Mouse (Mus musculus): ENCODE results near the gene Xylt2. TPM values are rescaled to one million over a fixed set of nuclear protein-coding genes. Genes with fewer than 3 reads are reported as not detected.

Xylt2 gene
- 12.6 and 13.4 TPM in 2 replicates for polyA plus RNA-seq (2012)

GRCm38 (mm10) chr11:94676754-94677606, at the start of gene Xylt2:
Xylt2 (minus strand) TSS chr11:94677515.
- no peak for TF ChIP-seq GATA1 (IDR thresholded peaks at IDR 0.05; ENCODE audit: low read length)

- no peak for TF ChIP-seq GATA1 (IDR thresholded peaks at IDR 0.05; ENCODE audit: low read length)
Measured at GRCm38 (mm10) chr11:94719216-94719615, 41.9 kb upstream of the Xylt2 start.

GRCm38 (mm10) chr11:94718113-94718909, 41.0 kb upstream of the Xylt2 start:
- TF ChIP-seq GATA1 (IDR thresholded peaks at IDR 0.05; ENCODE audit: low read length): no peak

GRCm38 (mm10) chr11:94717239-94717638, 39.9 kb upstream of the Xylt2 start:
- no peak for TF ChIP-seq GATA1 (IDR thresholded peaks at IDR 0.05; ENCODE audit: low read length)

- no peak for TF ChIP-seq GATA1 (IDR thresholded peaks at IDR 0.05; ENCODE audit: low read length)
Measured at GRCm38 (mm10) chr11:94716754-94717153, 39.4 kb upstream of the Xylt2 start.

- no peak for TF ChIP-seq GATA1 (IDR thresholded peaks at IDR 0.05; ENCODE audit: low read length)
Measured at GRCm38 (mm10) chr11:94715622-94716021, 38.3 kb upstream of the Xylt2 start.

GRCm38 (mm10) chr11:94713246-94713860, 36.0 kb upstream of the Xylt2 start:
- TF ChIP-seq GATA1 (IDR thresholded peaks at IDR 0.05; ENCODE audit: low read length): no peak

- no peak for TF ChIP-seq GATA1 (IDR thresholded peaks at IDR 0.05; ENCODE audit: low read length)
Measured at GRCm38 (mm10) chr11:94704472-94704871, 27.2 kb upstream of the Xylt2 start, which contains the start of gene Gm11541. Gm11541 (minus strand) TSS chr11:94704499.

- TF ChIP-seq GATA1 (IDR thresholded peaks at IDR 0.05; ENCODE audit: low read length): no peak
Measured at GRCm38 (mm10) chr11:94704020-94704419, 26.7 kb upstream of the Xylt2 start.

- TF ChIP-seq GATA1 (IDR thresholded peaks at IDR 0.05; ENCODE audit: low read length): no peak
Measured at GRCm38 (mm10) chr11:94702216-94702610, 24.9 kb upstream of the Xylt2 start.

GRCm38 (mm10) chr11:94701401-94702215, 24.3 kb upstream of the Xylt2 start:
- TF ChIP-seq GATA1 (IDR thresholded peaks at IDR 0.05; ENCODE audit: low read length): no peak

- no peak for TF ChIP-seq GATA1 (IDR thresholded peaks at IDR 0.05; ENCODE audit: low read length)
Measured at GRCm38 (mm10) chr11:94699399-94699798, 22.1 kb upstream of the Xylt2 start.

GRCm38 (mm10) chr11:94697703-94698464, 20.6 kb upstream of the Xylt2 start:
- no peak for TF ChIP-seq GATA1 (IDR thresholded peaks at IDR 0.05; ENCODE audit: low read length)

GRCm38 (mm10) chr11:94697140-94697539, 19.8 kb upstream of the Xylt2 start:
- no peak for TF ChIP-seq GATA1 (IDR thresholded peaks at IDR 0.05; ENCODE audit: low read length)

Measured in G1E-ER4 (cell line).